Mouse (Mus musculus): ENCODE data around the gene Ywhaq. TPM values are rescaled to one million over a fixed set of nuclear protein-coding genes. Genes with fewer than 3 reads are reported as not detected.

Ywhaq gene
- polyA plus RNA-seq, 2 experiments: 74.0 to 202 TPM

GRCm38 (mm10) chr12:21373100-21373819 is 44.2 kb downstream of the Ywhaq start, which contains the start of gene Adam17:
Gene Adam17 (minus strand): TSS chr12:21373632.
- peak within 1 kb of the TSS; percentile 91 for H3K9ac ChIP-seq (replicated peaks)
- peak within 1 kb of the TSS; percentile 78 to 79 for H3K4me3 ChIP-seq (ENCODE audit: insufficient read depth in 1 of 2, low read depth in 2 of 2, low read length in 2 of 2)
- H3K4me2 ChIP-seq (ENCODE audit: low read depth): peak within 1 kb of the TSS; percentile 99
- TF ChIP-seq EP300 (IDR thresholded peaks at IDR 0.05; ENCODE audit: low read depth) (no peak), CTCF (IDR thresholded peaks at IDR 0.05; ENCODE audit: low read depth) (peak; percentile 85)
- H3K36me3 ChIP-seq (replicated peaks; ENCODE audit: control insufficient read depth, insufficient read depth, low read depth): no peaks in the 10 kb centered on the region
- WGBS (ENCODE audit: insufficient replicate concordance): under 1% methylated on average over 55 of the region's 55 CpGs
- no peaks in the 10 kb centered on the region for H3K27me3 ChIP-seq (ENCODE audit: control insufficient read depth, insufficient read depth, low read length)
- DNase-seq (ENCODE audit: low read depth in 3 of 3, low spot score in 3 of 3) (peak; percentile 86 to 94 (median 91)), ATAC-seq (ENCODE audit: insufficient read depth) (peak; percentile 97)
- peaks cover 25 to 26% of the 10 kb centered on the region in 2 experiments for H3K4me1 ChIP-seq (replicated peaks; ENCODE audit: control insufficient read depth in 2 of 2, insufficient read depth in 2 of 2, low read length in 1 of 2)
- H3K27ac ChIP-seq: peak within 1 kb of the TSS; percentile 90
- H3K9me3 ChIP-seq (ENCODE audit: control insufficient read depth, low read length): no peaks in the 10 kb centered on the region

GRCm38 (mm10) chr12:21370035-21370611 is 47.3 kb downstream of the Ywhaq start:
- H3K9me3 ChIP-seq (ENCODE audit: control insufficient read depth, low read length): no peaks in the 10 kb centered on the region
- no peak overlapping the region for H3K4me3 ChIP-seq (ENCODE audit: insufficient read depth in 1 of 2, low read depth in 2 of 2, low read length in 2 of 2)
- no peak overlapping the region for H3K4me2 ChIP-seq (ENCODE audit: low read depth)
- peaks cover 9 to 12% of the 10 kb centered on the region in 2 experiments for H3K4me1 ChIP-seq (replicated peaks; ENCODE audit: control insufficient read depth in 2 of 2, insufficient read depth in 2 of 2, low read length in 1 of 2)
- no peaks in the 10 kb centered on the region for H3K36me3 ChIP-seq (replicated peaks; ENCODE audit: control insufficient read depth, insufficient read depth, low read depth)
- ATAC-seq (ENCODE audit: insufficient read depth) (no peak), DNase-seq (ENCODE audit: low read depth in 3 of 3, low spot score in 3 of 3) (no peak)
- WGBS (ENCODE audit: insufficient replicate concordance): 88% methylated on average over 1 of the region's 1 CpGs
- H3K27ac ChIP-seq: no peak overlapping the region
- TF ChIP-seq CTCF (IDR thresholded peaks at IDR 0.05; ENCODE audit: low read depth) (no peak), EP300 (IDR thresholded peaks at IDR 0.05; ENCODE audit: low read depth) (no peak)
- no peak overlapping the region for H3K9ac ChIP-seq (replicated peaks)
- H3K27me3 ChIP-seq (ENCODE audit: control insufficient read depth, insufficient read depth, low read length): no peaks in the 10 kb centered on the region

- ATAC-seq (ENCODE audit: insufficient read depth): no peak
- Histone ChIP-seq H3K4me2 (ENCODE audit: low read depth) (no peak overlapping the region), H3K27me3 (ENCODE audit: control insufficient read depth, insufficient read depth, low read length) (no peaks in the 10 kb centered on the region), H3K4me3 (ENCODE audit: insufficient read depth in 1 of 2, low read depth in 2 of 2, low read length in 2 of 2) (no peak overlapping the region), H3K36me3 (replicated peaks; ENCODE audit: control insufficient read depth, insufficient read depth, low read depth) (no peaks in the 10 kb centered on the region), H3K9me3 (ENCODE audit: control insufficient read depth, low read length) (no peaks in the 10 kb centered on the region), H3K27ac (no peak overlapping the region), H3K4me1 (replicated peaks; ENCODE audit: control insufficient read depth in 2 of 2, insufficient read depth in 2 of 2, low read length in 1 of 2) (peaks cover 9 to 12% of the 10 kb centered on the region in 2 experiments), H3K9ac (replicated peaks) (no peak overlapping the region)
- TF ChIP-seq EP300 (IDR thresholded peaks at IDR 0.05; ENCODE audit: low read depth) (no peak), CTCF (IDR thresholded peaks at IDR 0.05; ENCODE audit: low read depth) (no peak)
- 51% methylated on average over 5 of the region's 5 CpGs for WGBS (ENCODE audit: insufficient replicate concordance)
- no peak for DNase-seq (ENCODE audit: low read depth in 3 of 3, low spot score in 3 of 3)
These were observed 48.4 kb downstream of the Ywhaq start for GRCm38 (mm10) chr12:21369087-21369410.

- Histone ChIP-seq H3K4me1 (replicated peaks; ENCODE audit: control insufficient read depth in 2 of 2, insufficient read depth in 2 of 2, low read length in 1 of 2) (peaks cover 9 to 12% of the 10 kb centered on the region in 2 experiments), H3K4me2 (ENCODE audit: low read depth) (no peak overlapping the region), H3K36me3 (replicated peaks; ENCODE audit: control insufficient read depth, insufficient read depth, low read depth) (no peaks in the 10 kb centered on the region), H3K27me3 (ENCODE audit: control insufficient read depth, insufficient read depth, low read length) (no peaks in the 10 kb centered on the region), H3K9me3 (ENCODE audit: control insufficient read depth, low read length) (no peaks in the 10 kb centered on the region), H3K4me3 (ENCODE audit: insufficient read depth in 1 of 2, low read depth in 2 of 2, low read length in 2 of 2) (no peak overlapping the region), H3K9ac (replicated peaks) (no peak overlapping the region), H3K27ac (no peak overlapping the region)
- ATAC-seq (ENCODE audit: insufficient read depth) (no peak), DNase-seq (ENCODE audit: low read depth in 3 of 3, low spot score in 3 of 3) (no peak)
- no peak for TF ChIP-seq EP300 (IDR thresholded peaks at IDR 0.05; ENCODE audit: low read depth)
- TF ChIP-seq CTCF (IDR thresholded peaks at IDR 0.05; ENCODE audit: low read depth): no peak
- 87% methylated on average over 9 of the region's 9 CpGs for WGBS (ENCODE audit: insufficient replicate concordance)
These were observed 48.9 kb downstream of the Ywhaq start for GRCm38 (mm10) chr12:21368376-21369086.

All from liver, embryonic 14.5 days (tissue).